Mouse (Mus musculus): ENCODE data around the gene Lrp10. TPM values are rescaled to one million over a fixed set of nuclear protein-coding genes. Genes with fewer than 3 reads are reported as not detected.

Lrp10 gene
- polyA plus RNA-seq, 1 experiment = 81.8 TPM

- H3K4me3 ChIP-seq = no peak within 1 kb of the TSS
- TF ChIP-seq MAX (IDR thresholded peaks at IDR 0.05; ENCODE audit: low read depth) = no peak
- TF ChIP-seq REST (IDR thresholded peaks at IDR 0.05; ENCODE audit: insufficient read depth, insufficient read length) = no peak
- TF ChIP-seq POLR2AphosphoS2 (IDR thresholded peaks at IDR 0.05; ENCODE audit: insufficient read length, low read depth) = no peak
- no peak for TF ChIP-seq POLR2A (IDR thresholded peaks at IDR 0.05; ENCODE audit: insufficient read length, low read depth)
- no peak for TF ChIP-seq MYOD1 (IDR thresholded peaks at IDR 0.05; ENCODE audit: control insufficient read depth in 1 of 3, insufficient read length in 2 of 3, low read depth in 2 of 3)
- TF ChIP-seq USF1 (IDR thresholded peaks at IDR 0.05; ENCODE audit: low read depth) = no peak
- TF ChIP-seq MYOG (IDR thresholded peaks at IDR 0.05; ENCODE audit: control insufficient read depth in 1 of 3, insufficient read depth in 1 of 3, insufficient read length in 2 of 3, low read depth in 2 of 3) = no peak
- TF ChIP-seq CEBPB (IDR thresholded peaks at IDR 0.05; ENCODE audit: insufficient read depth, poor library complexity, severe bottlenecking) = no peak
- no peak for TF ChIP-seq SRF (IDR thresholded peaks at IDR 0.05; ENCODE audit: control insufficient read depth, insufficient read length, low read depth)
- no peak for TF ChIP-seq TCF12 (IDR thresholded peaks at IDR 0.05; ENCODE audit: insufficient read depth, poor library complexity, severe bottlenecking)
- TF ChIP-seq TCF3 (IDR thresholded peaks at IDR 0.05; ENCODE audit: insufficient read length, low read depth) = no peak
- TF ChIP-seq E2F4 (IDR thresholded peaks at IDR 0.05; ENCODE audit: insufficient read depth) = no peak
- no peak within 1 kb of the TSS for H3K4me2 ChIP-seq (ENCODE audit: low read depth)
- H3ac ChIP-seq (ENCODE audit: control insufficient read depth, insufficient read length) = no peak within 1 kb of the TSS
- no peaks in the 10 kb centered on the region for H3K79me2 ChIP-seq (ENCODE audit: control insufficient read depth, insufficient read depth)
- no peaks in the 10 kb centered on the region for H3K36me3 ChIP-seq (ENCODE audit: control insufficient read depth, insufficient read depth)
- no peaks in the 10 kb centered on the region for H3K27me3 ChIP-seq (ENCODE audit: control insufficient read depth, insufficient read depth, insufficient read length)
These were observed 46.3 kb upstream of the Lrp10 start, which contains the start of gene Slc7a7 for GRCm38 (mm10) chr14:54417623-54418081. Gene Slc7a7, minus strand, starts transcription at chr14:54417780.

GRCm38 (mm10) chr14:54421014-54421413, 42.9 kb upstream of the Lrp10 start:
- H3K4me2 ChIP-seq (ENCODE audit: low read depth) = no peak overlapping the region

GRCm38 (mm10) chr14:54423406-54423805, 40.5 kb upstream of the Lrp10 start:
- TF ChIP-seq POLR2AphosphoS2 (IDR thresholded peaks at IDR 0.05; ENCODE audit: insufficient read length, low read depth) (no peak), MAX (IDR thresholded peaks at IDR 0.05; ENCODE audit: low read depth) (no peak), TCF12 (IDR thresholded peaks at IDR 0.05; ENCODE audit: insufficient read depth, poor library complexity, severe bottlenecking) (no peak), POLR2A (IDR thresholded peaks at IDR 0.05; ENCODE audit: insufficient read length, low read depth) (no peak), CEBPB (IDR thresholded peaks at IDR 0.05; ENCODE audit: insufficient read depth, poor library complexity, severe bottlenecking) (no peak), MYOD1 (IDR thresholded peaks at IDR 0.05; ENCODE audit: control insufficient read depth in 1 of 3, insufficient read length in 2 of 3, low read depth in 2 of 3) (no peak), USF1 (IDR thresholded peaks at IDR 0.05; ENCODE audit: low read depth) (no peak), TCF3 (IDR thresholded peaks at IDR 0.05; ENCODE audit: insufficient read length, low read depth) (no peak), E2F4 (IDR thresholded peaks at IDR 0.05; ENCODE audit: insufficient read depth) (no peak), MYOG (IDR thresholded peaks at IDR 0.05; ENCODE audit: control insufficient read depth in 1 of 3, insufficient read depth in 1 of 3, insufficient read length in 2 of 3, low read depth in 2 of 3) (no peak), SRF (IDR thresholded peaks at IDR 0.05; ENCODE audit: control insufficient read depth, insufficient read length, low read depth) (no peak), REST (IDR thresholded peaks at IDR 0.05; ENCODE audit: insufficient read depth, insufficient read length) (no peak)
- H3K4me2 ChIP-seq (ENCODE audit: low read depth) = no peak overlapping the region
- no peaks in the 10 kb centered on the region for H3K36me3 ChIP-seq (ENCODE audit: control insufficient read depth, insufficient read depth)
- no peaks in the 10 kb centered on the region for H3K27me3 ChIP-seq (ENCODE audit: control insufficient read depth, insufficient read depth, insufficient read length)
- H3ac ChIP-seq (ENCODE audit: control insufficient read depth, insufficient read length) = no peak overlapping the region
- H3K79me2 ChIP-seq (ENCODE audit: control insufficient read depth, insufficient read depth) = peaks cover 14% of the 10 kb centered on the region
- no peak overlapping the region for H3K4me3 ChIP-seq

More at GRCm38 (mm10) chr14:54421014-54421413, 42.9 kb upstream of the Lrp10 start:
- Histone ChIP-seq H3K36me3 (ENCODE audit: control insufficient read depth, insufficient read depth) (no peaks in the 10 kb centered on the region), H3K79me2 (ENCODE audit: control insufficient read depth, insufficient read depth) (no peaks in the 10 kb centered on the region), H3K27me3 (ENCODE audit: control insufficient read depth, insufficient read depth, insufficient read length) (no peaks in the 10 kb centered on the region), H3ac (ENCODE audit: control insufficient read depth, insufficient read length) (no peak overlapping the region), H3K4me3 (no peak overlapping the region)
- TF ChIP-seq POLR2A (IDR thresholded peaks at IDR 0.05; ENCODE audit: insufficient read length, low read depth) = no peak
- TF ChIP-seq MAX (IDR thresholded peaks at IDR 0.05; ENCODE audit: low read depth) = no peak
- no peak for TF ChIP-seq CEBPB (IDR thresholded peaks at IDR 0.05; ENCODE audit: insufficient read depth, poor library complexity, severe bottlenecking)
- no peak for TF ChIP-seq MYOD1 (IDR thresholded peaks at IDR 0.05; ENCODE audit: control insufficient read depth in 1 of 3, insufficient read length in 2 of 3, low read depth in 2 of 3)
- no peak for TF ChIP-seq REST (IDR thresholded peaks at IDR 0.05; ENCODE audit: insufficient read depth, insufficient read length)
- no peak for TF ChIP-seq USF1 (IDR thresholded peaks at IDR 0.05; ENCODE audit: low read depth)
- no peak for TF ChIP-seq SRF (IDR thresholded peaks at IDR 0.05; ENCODE audit: control insufficient read depth, insufficient read length, low read depth)
- TF ChIP-seq E2F4 (IDR thresholded peaks at IDR 0.05; ENCODE audit: insufficient read depth) = no peak
- no peak for TF ChIP-seq MYOG (IDR thresholded peaks at IDR 0.05; ENCODE audit: control insufficient read depth in 1 of 3, insufficient read depth in 1 of 3, insufficient read length in 2 of 3, low read depth in 2 of 3)
- no peak for TF ChIP-seq POLR2AphosphoS2 (IDR thresholded peaks at IDR 0.05; ENCODE audit: insufficient read length, low read depth)
- no peak for TF ChIP-seq TCF3 (IDR thresholded peaks at IDR 0.05; ENCODE audit: insufficient read length, low read depth)
- TF ChIP-seq TCF12 (IDR thresholded peaks at IDR 0.05; ENCODE audit: insufficient read depth, poor library complexity, severe bottlenecking) = no peak

GRCm38 (mm10) chr14:54424634-54425033, 39.3 kb upstream of the Lrp10 start:
- no peaks in the 10 kb centered on the region for H3K27me3 ChIP-seq (ENCODE audit: control insufficient read depth, insufficient read depth, insufficient read length)
- peaks cover 16% of the 10 kb centered on the region for H3K79me2 ChIP-seq (ENCODE audit: control insufficient read depth, insufficient read depth)
- no peak overlapping the region for H3ac ChIP-seq (ENCODE audit: control insufficient read depth, insufficient read length)
- TF ChIP-seq POLR2A (IDR thresholded peaks at IDR 0.05; ENCODE audit: insufficient read length, low read depth) (no peak), E2F4 (IDR thresholded peaks at IDR 0.05; ENCODE audit: insufficient read depth) (no peak), POLR2AphosphoS2 (IDR thresholded peaks at IDR 0.05; ENCODE audit: insufficient read length, low read depth) (no peak), MYOD1 (IDR thresholded peaks at IDR 0.05; ENCODE audit: control insufficient read depth in 1 of 3, insufficient read length in 2 of 3, low read depth in 2 of 3) (no peak), REST (IDR thresholded peaks at IDR 0.05; ENCODE audit: insufficient read depth, insufficient read length) (no peak), TCF12 (IDR thresholded peaks at IDR 0.05; ENCODE audit: insufficient read depth, poor library complexity, severe bottlenecking) (no peak), CEBPB (IDR thresholded peaks at IDR 0.05; ENCODE audit: insufficient read depth, poor library complexity, severe bottlenecking) (no peak), MAX (IDR thresholded peaks at IDR 0.05; ENCODE audit: low read depth) (no peak), TCF3 (IDR thresholded peaks at IDR 0.05; ENCODE audit: insufficient read length, low read depth) (no peak), SRF (IDR thresholded peaks at IDR 0.05; ENCODE audit: control insufficient read depth, insufficient read length, low read depth) (no peak), MYOG (IDR thresholded peaks at IDR 0.05; ENCODE audit: control insufficient read depth in 1 of 3, insufficient read depth in 1 of 3, insufficient read length in 2 of 3, low read depth in 2 of 3) (no peak), USF1 (IDR thresholded peaks at IDR 0.05; ENCODE audit: low read depth) (no peak)
- no peak overlapping the region for H3K4me3 ChIP-seq
- no peak overlapping the region for H3K4me2 ChIP-seq (ENCODE audit: low read depth)
- no peaks in the 10 kb centered on the region for H3K36me3 ChIP-seq (ENCODE audit: control insufficient read depth, insufficient read depth)

All from myocyte (in vitro differentiated cells).